Mouse (Mus musculus) brain, embryonic 18.5 days (tissue): ENCODE results near the gene Rnf216.

Source experiments
- DNase-seq: peaks from one replicate; pipeline ENCODE4 v3.0.0-alpha.2; 2012; ENCODE audit warnings: low read depth, low spot score

The Rnf216 gene

DNA sequence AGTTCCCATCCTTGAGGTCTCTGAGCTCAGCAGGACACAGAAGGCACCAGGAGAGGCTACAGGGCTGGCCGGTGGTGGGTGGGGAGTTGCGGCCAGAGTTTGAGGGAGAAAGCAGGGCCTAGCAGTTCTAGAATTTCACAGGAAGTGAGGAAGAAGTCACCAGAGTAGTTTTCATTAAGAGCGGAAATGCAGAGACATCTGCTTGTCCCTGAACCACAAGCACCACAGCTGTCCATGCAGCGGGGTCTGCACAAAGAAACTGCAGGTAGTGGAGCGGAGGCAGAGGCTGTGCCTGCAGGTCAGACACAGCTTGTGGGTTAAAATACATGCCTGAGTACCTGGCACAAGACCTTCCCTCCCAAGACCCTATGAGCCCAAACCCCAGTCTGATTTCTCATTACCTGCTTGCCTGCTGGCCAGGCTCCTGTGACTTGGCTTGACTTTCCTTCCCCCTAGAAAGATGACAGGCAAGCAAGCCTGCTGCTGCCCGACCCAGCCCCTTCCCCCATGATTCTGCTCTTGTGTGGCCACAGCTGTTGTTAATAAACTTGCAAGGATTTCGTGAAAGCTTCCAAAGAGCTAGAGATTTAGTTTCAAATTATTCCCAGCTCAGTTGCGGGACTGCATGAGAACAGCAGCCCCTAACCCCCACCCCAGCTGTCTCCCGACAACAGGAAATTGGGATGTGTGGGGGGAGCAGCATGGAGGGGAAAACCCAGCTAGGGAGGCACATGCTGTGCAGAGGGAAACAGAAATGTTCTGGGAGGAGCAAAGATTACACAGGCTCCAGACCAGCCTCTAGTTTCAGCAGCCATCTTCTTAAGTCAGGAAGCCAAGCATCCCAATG is 111.9 kb downstream of the Rnf216 start:
- no peak for DNase-seq

GRCm38 (mm10) chr5:143000091-143000490 is 112.7 kb downstream of the Rnf216 start:
- no peak for DNase-seq

DNA sequence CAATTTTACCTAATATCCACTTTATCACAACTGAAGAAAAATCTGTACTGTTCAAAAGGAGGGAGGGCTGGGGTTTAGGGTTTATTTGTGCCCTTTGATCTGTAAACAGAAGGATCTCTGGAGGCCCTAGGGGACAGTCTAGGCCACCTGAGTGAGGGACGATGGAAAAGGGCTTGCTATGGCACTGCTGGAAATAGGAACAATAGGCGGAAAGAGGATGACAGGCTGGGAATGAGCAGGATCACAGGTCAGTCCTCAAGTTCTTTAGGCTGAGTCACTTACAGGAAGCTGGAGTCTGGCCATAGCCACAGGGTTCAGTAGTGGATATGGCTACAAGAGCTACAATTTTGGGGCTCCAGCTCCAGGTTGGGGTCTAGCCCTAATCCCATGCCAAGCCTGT is 114.6 kb downstream of the Rnf216 start:
- no peak for DNase-seq

- DNase-seq, result no peak
Observed at GRCm38 (mm10) chr5:142997526-142997925, 115.3 kb downstream of the Rnf216 start.

DNA sequence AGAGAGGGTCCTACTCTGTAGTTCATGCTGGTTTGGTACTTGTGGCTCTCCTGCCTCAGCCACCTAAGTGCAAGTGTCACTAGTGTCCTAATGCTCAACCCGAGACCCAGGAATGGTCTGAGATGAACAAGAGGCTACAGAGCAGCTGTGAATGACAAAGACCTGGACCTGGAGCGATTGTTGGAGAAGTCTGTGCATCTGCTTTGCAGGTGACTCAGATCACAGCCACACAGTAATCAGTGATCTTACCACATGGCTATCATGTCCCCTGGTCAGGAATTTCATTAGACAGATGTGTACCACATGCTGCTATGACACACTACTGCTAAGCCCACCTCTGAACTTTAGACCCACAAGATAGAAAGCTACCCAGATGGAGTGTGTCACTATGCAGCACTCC is 118.0 kb downstream of the Rnf216 start:
- DNase-seq, result no peak

- DNase-seq, result no peak
Observed at GRCm38 (mm10) chr5:142989167-142989566, 123.6 kb downstream of the Rnf216 start.

DNA sequence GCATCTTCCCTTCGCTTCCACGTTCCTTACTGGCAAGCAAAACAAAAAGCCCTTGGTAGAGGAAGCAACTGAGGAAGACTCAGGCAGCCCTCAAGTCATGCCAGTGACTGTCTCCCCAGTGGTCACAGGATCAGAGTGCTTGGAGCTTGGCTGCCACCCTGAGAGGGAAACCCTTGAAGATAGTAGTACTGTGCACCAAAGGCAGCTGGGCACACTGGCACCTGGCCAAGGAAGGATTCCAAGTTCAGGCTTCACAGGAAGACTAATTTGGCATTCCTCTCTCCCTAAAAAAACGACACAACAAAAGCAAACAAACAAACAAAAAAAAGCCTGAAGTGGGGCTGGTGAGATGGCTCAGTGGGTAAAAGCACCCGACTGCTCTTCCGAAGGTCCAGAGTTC is 124.3 kb downstream of the Rnf216 start:
- DNase-seq, result no peak

DNA sequence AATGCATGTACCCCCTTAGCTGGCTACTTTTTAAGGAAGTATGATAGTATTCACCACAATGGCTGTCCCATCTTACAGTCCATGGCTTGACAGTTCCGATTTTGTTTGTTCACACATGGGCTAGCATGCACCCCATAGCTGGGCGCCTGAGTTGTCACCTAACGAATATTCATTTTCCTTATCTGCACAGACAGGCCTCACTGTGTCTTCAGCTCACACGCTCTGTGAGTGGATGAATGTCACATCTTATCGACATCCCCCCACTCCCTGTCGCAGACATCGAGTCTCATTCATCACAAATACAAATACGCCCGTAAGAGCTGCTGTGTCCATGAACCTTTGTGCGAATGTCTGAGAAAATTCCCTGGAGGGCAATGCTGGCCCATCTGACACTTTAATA is 128.5 kb downstream of the Rnf216 start:
- no peak for DNase-seq

GRCm38 (mm10) chr5:142983174-142983573 is 129.6 kb downstream of the Rnf216 start:
- DNase-seq, result no peak

DNA sequence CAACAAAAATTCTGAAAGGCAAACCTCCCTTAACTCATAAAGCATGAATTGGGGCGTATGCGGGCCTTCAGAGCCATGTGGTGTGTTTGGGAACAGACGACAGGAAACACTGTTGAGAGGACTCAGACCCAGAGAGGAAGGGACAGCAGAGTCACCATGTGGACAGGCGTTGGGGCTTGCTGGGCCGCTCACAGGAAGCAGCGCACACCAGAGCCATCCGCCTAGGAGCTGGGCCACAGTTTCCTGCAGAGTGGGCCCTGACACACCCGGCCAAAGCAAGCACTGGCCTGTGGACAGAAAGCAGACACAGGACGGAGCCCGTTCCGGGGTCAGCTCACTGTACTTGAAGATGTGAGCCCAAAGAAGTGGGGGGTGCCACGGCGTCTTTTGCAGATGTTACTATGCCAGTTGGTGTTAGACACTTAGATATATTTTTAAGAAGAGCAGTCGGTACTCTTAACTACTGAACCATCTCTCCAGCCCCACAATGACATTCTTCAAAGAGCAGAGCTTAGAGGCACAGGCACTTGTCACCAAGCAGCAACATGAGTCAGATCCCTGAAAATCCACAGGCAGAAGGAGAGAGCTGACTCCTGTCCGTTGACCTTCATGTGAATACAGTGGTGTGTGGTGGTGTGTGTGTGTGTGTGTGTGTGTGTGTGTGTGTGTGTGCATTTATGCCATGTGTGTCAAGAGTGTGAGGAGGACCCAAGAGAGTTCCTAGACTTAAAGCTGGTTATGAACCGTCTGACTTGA is 130.6 kb downstream of the Rnf216 start:
- DNase-seq, result no peak

- no peak for DNase-seq
Observed at GRCm38 (mm10) chr5:142976516-142976915, 136.3 kb downstream of the Rnf216 start.

GRCm38 (mm10) chr5:142974598-142975121 is 138.1 kb downstream of the Rnf216 start:
- DNase-seq, result no peak

- no peak for DNase-seq
Observed at GRCm38 (mm10) chr5:142973971-142974370, 138.8 kb downstream of the Rnf216 start.

GRCm38 (mm10) chr5:142968411-142968810 is 144.4 kb downstream of the Rnf216 start:
- DNase-seq, result no peak

DNA sequence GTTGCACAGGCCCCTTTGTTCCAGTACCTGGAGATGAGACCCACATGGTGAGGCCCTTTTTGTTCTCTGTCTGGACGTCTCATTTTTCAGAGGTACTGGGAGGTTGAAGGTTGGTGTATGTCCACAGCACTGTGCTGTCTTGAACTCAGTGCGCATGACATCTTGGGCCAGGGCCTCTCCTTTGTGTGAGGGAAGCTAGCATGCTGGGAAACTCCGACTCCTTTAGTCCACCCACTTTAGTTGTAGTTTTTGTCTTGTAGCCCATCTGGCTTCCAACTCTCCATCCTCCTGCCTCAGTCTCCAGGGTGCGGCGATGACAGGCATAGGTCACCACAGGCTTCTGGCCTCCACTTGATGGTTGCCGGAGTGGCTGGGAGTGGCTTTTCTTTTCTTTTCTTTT is 148.1 kb downstream of the Rnf216 start:
- DNase-seq, result no peak

- DNase-seq, result no peak
Observed at GRCm38 (mm10) chr5:142963705-142964494, 148.9 kb downstream of the Rnf216 start.

DNA sequence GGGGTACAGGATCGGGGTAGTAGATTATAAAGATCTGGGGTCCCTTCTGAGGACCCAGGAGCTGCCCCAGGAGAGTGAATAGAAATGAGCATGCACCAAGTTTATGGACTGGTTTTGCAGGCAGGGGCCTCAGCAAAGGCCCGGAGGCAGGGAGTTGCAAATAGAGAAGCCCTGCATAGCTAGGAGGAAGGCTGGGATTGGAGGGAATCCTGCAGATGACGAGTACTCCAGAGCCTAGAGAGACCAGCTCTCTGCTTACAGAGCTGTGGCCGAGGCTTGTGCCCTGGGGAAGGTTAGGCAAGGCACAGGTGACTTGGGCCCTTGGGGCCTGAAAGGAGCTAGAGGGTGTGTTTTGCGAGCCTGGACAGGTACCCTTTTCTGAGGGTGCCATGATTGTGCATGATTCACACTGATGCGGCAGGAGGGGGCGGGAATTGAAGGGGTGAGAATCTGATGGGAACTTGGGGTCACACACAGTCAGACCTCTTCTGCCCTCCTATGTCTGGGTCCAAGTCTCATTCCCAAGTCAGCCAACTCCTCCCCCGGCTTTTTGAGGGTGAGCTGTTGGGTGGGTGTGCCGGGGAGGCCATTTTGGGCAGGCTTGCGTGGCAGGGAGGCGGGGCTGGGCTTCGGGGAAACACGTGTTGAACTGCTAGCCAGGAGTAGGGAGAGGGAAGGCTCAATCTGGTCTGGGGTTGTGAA is 149.6 kb downstream of the Rnf216 start:
- no peak for DNase-seq

DNA sequence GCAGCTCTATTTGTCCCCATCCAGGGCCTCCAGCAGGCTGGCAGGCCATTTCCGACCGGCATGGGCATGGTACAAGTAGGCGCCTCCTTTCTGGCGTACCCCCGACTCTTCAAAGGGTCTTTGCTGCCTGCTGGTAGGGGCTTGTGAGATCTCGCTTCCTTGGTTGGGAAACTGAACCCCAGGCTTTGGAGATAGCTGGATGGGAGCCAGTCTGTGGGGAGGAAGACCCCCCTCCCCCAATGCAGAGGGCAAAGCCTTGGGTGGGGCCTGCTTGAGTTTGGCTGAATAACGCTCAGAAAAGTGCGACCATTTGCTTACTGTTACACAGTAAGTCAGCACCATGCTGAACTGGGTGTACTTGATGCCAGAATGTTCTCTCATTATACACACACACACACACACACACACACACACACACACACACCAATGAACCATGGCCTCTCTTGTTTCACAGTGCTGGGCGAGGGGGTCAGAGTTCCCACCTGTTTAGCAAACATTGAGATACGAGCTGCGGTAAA is 150.3 kb downstream of the Rnf216 start:
- DNase-seq, result no peak

DNA sequence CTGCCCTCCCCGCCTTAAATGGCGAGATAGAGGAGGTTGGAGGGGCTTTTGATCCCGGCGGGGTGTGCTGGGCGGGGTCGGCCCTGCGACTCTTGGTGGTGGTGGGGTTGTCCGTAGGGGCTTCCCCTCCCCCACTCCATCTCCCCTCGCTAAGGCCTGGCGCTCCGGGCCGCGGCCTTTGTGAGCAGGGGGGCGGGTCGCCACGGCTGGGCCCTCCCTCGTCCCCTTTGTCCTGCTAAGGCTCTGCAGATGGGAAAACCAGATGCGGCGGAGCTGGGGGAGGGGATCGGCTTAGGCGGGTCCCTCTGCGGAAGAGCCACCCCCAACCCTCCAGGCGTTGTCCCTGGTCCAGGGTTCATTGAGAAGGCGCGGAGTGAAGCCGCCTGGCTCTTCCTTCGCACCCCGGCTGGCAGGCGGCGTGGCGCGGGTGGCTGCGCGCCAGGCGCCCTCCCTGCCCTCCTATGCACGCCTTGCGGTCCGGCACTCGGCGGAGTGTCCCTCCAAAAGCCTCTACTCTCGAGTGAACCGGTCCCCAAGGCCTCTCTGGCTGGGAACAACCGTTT is 150.8 kb downstream of the Rnf216 start:
- DNase-seq, result no peak

DNA sequence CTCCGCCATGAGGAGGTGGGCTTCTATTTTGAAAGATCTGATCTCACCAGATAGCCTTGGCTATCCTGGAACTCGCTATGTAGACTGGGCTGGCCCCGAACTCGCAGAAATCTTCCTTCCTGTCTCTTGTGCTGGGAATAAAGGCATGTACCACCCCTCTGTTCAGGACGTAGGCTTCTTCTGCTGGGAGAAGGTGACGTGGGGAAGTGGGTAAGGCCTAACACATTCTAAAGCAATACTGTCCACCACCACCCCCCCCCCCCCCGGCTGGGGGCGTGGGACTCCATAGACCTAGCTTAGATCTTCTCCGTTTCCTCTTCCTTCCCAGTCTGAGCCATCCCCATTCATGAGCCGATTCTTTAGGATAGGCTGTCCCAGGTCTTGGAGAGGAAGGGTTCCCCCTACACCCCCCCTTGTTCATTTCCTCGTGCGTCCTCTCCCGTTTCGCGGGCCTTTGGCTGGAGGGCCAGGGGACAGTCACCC is 151.4 kb downstream of the Rnf216 start:
- no peak for DNase-seq
